Mouse (Mus musculus): ENCODE data around the gene Synpr. TPM values are rescaled to one million over a fixed set of nuclear protein-coding genes. Genes with fewer than 3 reads are reported as not detected.

Gene Synpr
- polyA plus RNA-seq, 1 experiment from 2014 or later: 67.4 TPM

GRCm38 (mm10) chr14:13340688-13341087, 56.1 kb downstream of the Synpr start:
- H3K27me3 ChIP-seq (replicated peaks; ENCODE audit: control insufficient read depth, insufficient read depth, low read length): no peaks in the 10 kb centered on the region
- no peak overlapping the region for H3K4me2 ChIP-seq (ENCODE audit: low read length)
- ATAC-seq: no peak
- H3K9me3 ChIP-seq (ENCODE audit: control insufficient read depth, low read length): no peaks in the 10 kb centered on the region
- H3K4me3 ChIP-seq (ENCODE audit: low read length): no peak overlapping the region
- no peaks in the 10 kb centered on the region for H3K36me3 ChIP-seq (ENCODE audit: control insufficient read depth, insufficient read depth, low read length)
- H3K4me1 ChIP-seq (ENCODE audit: control insufficient read depth, insufficient read depth, low read depth, low read length): no peaks in the 10 kb centered on the region
- no peak overlapping the region for H3K27ac ChIP-seq (ENCODE audit: low read depth, low read length)
- no peak overlapping the region for H3K9ac ChIP-seq (ENCODE audit: low read depth, low read length)
- WGBS: 77% methylated on average over 4 of the region's 4 CpGs

- peaks cover 4% of the 10 kb centered on the region; the same call in 1 of the 2 replicates for H3K9me3 ChIP-seq (ENCODE audit: control insufficient read depth, low read length)
- no peaks in the 10 kb centered on the region for H3K36me3 ChIP-seq (ENCODE audit: control insufficient read depth, insufficient read depth, low read length)
- ATAC-seq: 0 out of 2 replicates have a peak, but pooled peaks have one; percentile 24
- H3K4me1 ChIP-seq (ENCODE audit: control insufficient read depth, insufficient read depth, low read depth, low read length): no peaks in the 10 kb centered on the region
- 77% methylated on average over 2 of the region's 2 CpGs for WGBS
- no peak overlapping the region for H3K4me2 ChIP-seq (ENCODE audit: low read length)
- H3K27me3 ChIP-seq (replicated peaks; ENCODE audit: control insufficient read depth, insufficient read depth, low read length): no peaks in the 10 kb centered on the region
- no peak overlapping the region for H3K27ac ChIP-seq (ENCODE audit: low read depth, low read length)
- no peak overlapping the region for H3K9ac ChIP-seq (ENCODE audit: low read depth, low read length)
- H3K4me3 ChIP-seq (ENCODE audit: low read length): no peak overlapping the region
These were observed 59.7 kb downstream of the Synpr start for GRCm38 (mm10) chr14:13344240-13344639.

GRCm38 (mm10) chr14:13349170-13349865, 64.7 kb downstream of the Synpr start:
- Histone ChIP-seq H3K4me1 (ENCODE audit: control insufficient read depth, insufficient read depth, low read depth, low read length) (no peaks in the 10 kb centered on the region), H3K9ac (ENCODE audit: low read depth, low read length) (no peak overlapping the region), H3K27me3 (replicated peaks; ENCODE audit: control insufficient read depth, insufficient read depth, low read length) (no peaks in the 10 kb centered on the region), H3K4me2 (ENCODE audit: low read length) (no peak overlapping the region), H3K9me3 (ENCODE audit: control insufficient read depth, low read length) (peaks cover 4% of the 10 kb centered on the region; the same call in 1 of the 2 replicates), H3K36me3 (ENCODE audit: control insufficient read depth, insufficient read depth, low read length) (no peaks in the 10 kb centered on the region), H3K27ac (ENCODE audit: low read depth, low read length) (no peak overlapping the region), H3K4me3 (ENCODE audit: low read length) (no peak overlapping the region)
- ATAC-seq: peak; percentile 37; the same call in 1 of the 2 replicates
- WGBS: 57% methylated on average over 4 of the region's 4 CpGs

GRCm38 (mm10) chr14:13354154-13354553, 69.6 kb downstream of the Synpr start:
- H3K4me2 ChIP-seq (ENCODE audit: low read length): no peak overlapping the region
- H3K4me1 ChIP-seq (ENCODE audit: control insufficient read depth, insufficient read depth, low read depth, low read length): no peaks in the 10 kb centered on the region; the same call in 1 of the 2 replicates
- H3K27ac ChIP-seq (ENCODE audit: low read depth, low read length): no peak overlapping the region
- H3K36me3 ChIP-seq (ENCODE audit: control insufficient read depth, insufficient read depth, low read length): no peaks in the 10 kb centered on the region
- ATAC-seq: 0 out of 2 replicates have a peak, but pooled peaks have one; percentile 4
- 24% methylated on average over 5 of the region's 5 CpGs for WGBS
- H3K4me3 ChIP-seq (ENCODE audit: low read length): no peak overlapping the region
- no peaks in the 10 kb centered on the region for H3K27me3 ChIP-seq (replicated peaks; ENCODE audit: control insufficient read depth, insufficient read depth, low read length)
- no peak overlapping the region for H3K9ac ChIP-seq (ENCODE audit: low read depth, low read length)
- no peaks in the 10 kb centered on the region for H3K9me3 ChIP-seq (ENCODE audit: control insufficient read depth, low read length)

- Histone ChIP-seq H3K4me1 (ENCODE audit: control insufficient read depth, insufficient read depth, low read depth, low read length) (no peaks in the 10 kb centered on the region; the same call in 1 of the 2 replicates), H3K27me3 (replicated peaks; ENCODE audit: control insufficient read depth, insufficient read depth, low read length) (no peaks in the 10 kb centered on the region), H3K9me3 (ENCODE audit: control insufficient read depth, low read length) (no peaks in the 10 kb centered on the region), H3K9ac (ENCODE audit: low read depth, low read length) (no peak overlapping the region), H3K4me3 (ENCODE audit: low read length) (no peak overlapping the region), H3K4me2 (ENCODE audit: low read length) (no peak overlapping the region), H3K36me3 (ENCODE audit: control insufficient read depth, insufficient read depth, low read length) (no peaks in the 10 kb centered on the region), H3K27ac (ENCODE audit: low read depth, low read length) (no peak overlapping the region)
- peak; percentile 68; the same call in 1 of the 2 replicates for ATAC-seq
- WGBS: 12% methylated on average over 7 of the region's 7 CpGs
These were observed 71.2 kb downstream of the Synpr start for GRCm38 (mm10) chr14:13355569-13356362.

GRCm38 (mm10) chr14:13357101-13357667, 72.6 kb downstream of the Synpr start:
- no peaks in the 10 kb centered on the region for H3K27me3 ChIP-seq (replicated peaks; ENCODE audit: control insufficient read depth, insufficient read depth, low read length)
- peak; percentile 53; the same call in 1 of the 2 replicates for ATAC-seq

GRCm38 (mm10) chr14:13358037-13358436, 73.5 kb downstream of the Synpr start:
- WGBS: 72% methylated on average over 2 of the region's 2 CpGs

More at GRCm38 (mm10) chr14:13357101-13357667, 72.6 kb downstream of the Synpr start:
- H3K27ac ChIP-seq (ENCODE audit: low read depth, low read length): no peak overlapping the region
- no peak overlapping the region for H3K4me2 ChIP-seq (ENCODE audit: low read length)
- H3K4me3 ChIP-seq (ENCODE audit: low read length): no peak overlapping the region
- H3K4me1 ChIP-seq (ENCODE audit: control insufficient read depth, insufficient read depth, low read depth, low read length): no peaks in the 10 kb centered on the region; the same call in 1 of the 2 replicates
- 50% methylated on average over 5 of the region's 5 CpGs for WGBS
- no peak overlapping the region for H3K9ac ChIP-seq (ENCODE audit: low read depth, low read length)
- H3K36me3 ChIP-seq (ENCODE audit: control insufficient read depth, insufficient read depth, low read length): no peaks in the 10 kb centered on the region
- H3K9me3 ChIP-seq (ENCODE audit: control insufficient read depth, low read length): no peaks in the 10 kb centered on the region

GRCm38 (mm10) chr14:13361184-13361583, 76.6 kb downstream of the Synpr start:
- Histone ChIP-seq H3K4me2 (ENCODE audit: low read length) (no peak overlapping the region), H3K36me3 (ENCODE audit: control insufficient read depth, insufficient read depth, low read length) (no peaks in the 10 kb centered on the region), H3K4me1 (ENCODE audit: control insufficient read depth, insufficient read depth, low read depth, low read length) (no peaks in the 10 kb centered on the region), H3K9me3 (ENCODE audit: control insufficient read depth, low read length) (no peaks in the 10 kb centered on the region), H3K27me3 (replicated peaks; ENCODE audit: control insufficient read depth, insufficient read depth, low read length) (no peaks in the 10 kb centered on the region), H3K9ac (ENCODE audit: low read depth, low read length) (no peak overlapping the region), H3K27ac (ENCODE audit: low read depth, low read length) (no peak overlapping the region), H3K4me3 (ENCODE audit: low read length) (no peak overlapping the region)
- no peak for ATAC-seq

More at GRCm38 (mm10) chr14:13358037-13358436, 73.5 kb downstream of the Synpr start:
- no peak overlapping the region for H3K9ac ChIP-seq (ENCODE audit: low read depth, low read length)
- no peak overlapping the region for H3K4me3 ChIP-seq (ENCODE audit: low read length)
- H3K4me1 ChIP-seq (ENCODE audit: control insufficient read depth, insufficient read depth, low read depth, low read length): no peaks in the 10 kb centered on the region; the same call in 1 of the 2 replicates
- H3K36me3 ChIP-seq (ENCODE audit: control insufficient read depth, insufficient read depth, low read length): no peaks in the 10 kb centered on the region
- no peak overlapping the region for H3K4me2 ChIP-seq (ENCODE audit: low read length)
- no peak overlapping the region for H3K27ac ChIP-seq (ENCODE audit: low read depth, low read length)
- no peak for ATAC-seq
- H3K27me3 ChIP-seq (replicated peaks; ENCODE audit: control insufficient read depth, insufficient read depth, low read length): no peaks in the 10 kb centered on the region
- H3K9me3 ChIP-seq (ENCODE audit: control insufficient read depth, low read length): no peaks in the 10 kb centered on the region

- ATAC-seq: no peak
- 95% methylated on average over 3 of the region's 3 CpGs for WGBS
- Histone ChIP-seq H3K9me3 (ENCODE audit: control insufficient read depth, low read length) (no peaks in the 10 kb centered on the region), H3K4me3 (ENCODE audit: low read length) (no peak overlapping the region), H3K9ac (ENCODE audit: low read depth, low read length) (no peak overlapping the region), H3K27ac (ENCODE audit: low read depth, low read length) (no peak overlapping the region), H3K27me3 (replicated peaks; ENCODE audit: control insufficient read depth, insufficient read depth, low read length) (no peaks in the 10 kb centered on the region), H3K36me3 (ENCODE audit: control insufficient read depth, insufficient read depth, low read length) (no peaks in the 10 kb centered on the region), H3K4me2 (ENCODE audit: low read length) (no peak overlapping the region), H3K4me1 (ENCODE audit: control insufficient read depth, insufficient read depth, low read depth, low read length) (no peaks in the 10 kb centered on the region)
These were observed 77.1 kb downstream of the Synpr start for GRCm38 (mm10) chr14:13361642-13362041.
